Mouse (Mus musculus) cortical plate, adult 2 months (tissue): ENCODE measurements around the gene Lgals8.

ENCODE experiments used
- CTCF ChIP-seq: fragments of 200-500 bp; IDR thresholded peaks from 2 replicates; pipeline ENCODE4 v1.5.1; 2011; ENCODE audit warnings: mild to moderate bottlenecking, control low read depth, low read length; ENCODE audit not compliant: insufficient read depth; ENCODE audit errors: extremely low read depth
- POLR2A ChIP-seq: fragments of 200-500 bp; IDR thresholded peaks from 2 replicates; pipeline ENCODE4 v1.6.1; 2011; ENCODE audit warnings: mild to moderate bottlenecking, low read length, control low read depth; ENCODE audit not compliant: insufficient read depth; ENCODE audit errors: extremely low read depth

GRCm38 (mm10) chr13:12408343-12409066 is 56.2 kb downstream of the Lgals8 start:
- TF ChIP-seq CTCF (no peak), POLR2A (no peak)
